Mouse (Mus musculus) urinary bladder, adult 2 months (tissue): ENCODE measurements around the gene Adgrv1. TPM values are rescaled to one million over a fixed set of nuclear protein-coding genes. Genes with fewer than 3 reads are reported as not detected.

Experiments used
- DNase-seq: peaks from one replicate; pipeline ENCODE4 v3.0.0; 2022; ENCODE audit warnings: low spot score
- polyA plus RNA-seq: library from polyadenylated mRNA; depleted of rRNA; stranded (reverse); fragments of >200 nt; gene quantifications from 2 replicates; pipeline ENCODE4 v1.2.3, GENCODE M21; 2012; rRNA removed

The Adgrv1 gene
- polyA plus RNA-seq, 1 experiment: 0.23 TPM

- DNase-seq: no peak
These were observed 587.6 kb downstream of the Adgrv1 start for GRCm38 (mm10) chr13:81045345-81045744.

Other genes starting within 250 kb of the Adgrv1 start
- 12.8 and 13.6 TPM in 2 replicates for gene Lysmd3, start 24.5 kb upstream of the Adgrv1 start, polyA plus RNA-seq
- gene Polr3g, start 77.9 kb upstream of the Adgrv1 start, polyA plus RNA-seq: 8.4 and 8.8 TPM in 2 replicates
- 5.3 TPM in 2 replicates for gene Mblac2, start 78.2 kb upstream of the Adgrv1 start, polyA plus RNA-seq
- 133 and 143 TPM in 2 replicates for gene Cetn3, start 149.9 kb upstream of the Adgrv1 start, polyA plus RNA-seq